Mouse (Mus musculus): ENCODE results near the gene Zscan18.

- TF ChIP-seq POLR2A (IDR thresholded peaks at IDR 0.05; ENCODE audit: insufficient read length, low read depth) (no peak), TCF12 (IDR thresholded peaks at IDR 0.05; ENCODE audit: insufficient read depth, poor library complexity, severe bottlenecking) (no peak), CEBPB (IDR thresholded peaks at IDR 0.05; ENCODE audit: insufficient read depth, poor library complexity, severe bottlenecking) (no peak), POLR2AphosphoS2 (IDR thresholded peaks at IDR 0.05; ENCODE audit: insufficient read length, low read depth) (no peak)
Measured at GRCm38 (mm10) chr7:12835193-12835671, 31.8 kb upstream of the Zscan18 start.
